Mouse (Mus musculus): ENCODE measurements at regions not wholly inside any gene's neighbourhood (a gene's known extent, or its start where the extent isn't known, plus 50 kb on each side); places are given as distances from the start of the nearest gene placed in this dataset.

DNA sequence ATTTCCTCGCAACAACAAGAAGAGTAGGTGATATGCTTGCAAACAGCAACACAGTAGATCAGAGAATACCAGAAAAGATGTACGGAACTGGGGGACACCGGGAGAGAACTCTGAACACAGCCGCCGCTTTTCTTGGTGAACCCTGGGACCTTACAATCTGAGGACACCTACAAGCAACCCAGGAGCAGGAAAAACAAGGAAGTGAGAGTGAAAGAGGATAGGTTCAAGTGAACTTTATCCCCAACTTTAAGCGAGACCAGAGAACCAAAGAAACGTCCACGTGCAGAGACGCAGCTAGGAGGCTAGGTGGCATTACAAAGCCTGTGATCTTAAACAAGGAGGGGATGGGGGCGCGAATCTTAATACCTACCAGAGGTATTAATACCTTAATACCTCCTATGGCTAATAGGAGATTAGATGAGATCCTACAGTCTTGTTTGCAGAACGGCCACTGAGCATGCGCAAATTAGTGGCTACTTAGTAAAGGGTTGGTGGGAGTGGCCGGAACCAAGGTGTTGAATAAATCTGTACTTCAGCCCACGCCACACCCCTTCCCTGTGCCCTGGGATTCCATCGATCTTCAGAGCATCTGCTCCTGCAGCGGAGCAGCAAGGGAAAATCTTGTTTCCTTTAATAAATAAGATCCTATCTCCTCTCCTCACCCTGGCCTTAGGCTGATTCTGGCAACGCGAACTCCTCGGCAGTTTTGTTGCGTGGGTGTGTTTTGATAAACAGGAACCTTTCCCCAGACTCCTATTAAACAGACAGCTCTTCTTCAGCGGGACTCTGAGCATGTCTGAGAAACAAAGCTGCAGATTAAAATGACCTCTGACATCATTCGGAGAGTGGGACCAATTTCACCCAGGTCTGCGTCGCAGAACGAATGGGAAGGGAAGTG, 64.6 kb upstream of the Cdh5 start:
- TF ChIP-seq POLR2A (IDR thresholded peaks at IDR 0.05; ENCODE audit: borderline replicate concordance, control insufficient read depth, low read depth, low read length) (no peak), CTCF (IDR thresholded peaks at IDR 0.05; ENCODE audit: control insufficient read depth, insufficient read depth, low read length) (no peak)

Data from bone marrow, adult 2 months (tissue).